In the genomic region with DNA sequence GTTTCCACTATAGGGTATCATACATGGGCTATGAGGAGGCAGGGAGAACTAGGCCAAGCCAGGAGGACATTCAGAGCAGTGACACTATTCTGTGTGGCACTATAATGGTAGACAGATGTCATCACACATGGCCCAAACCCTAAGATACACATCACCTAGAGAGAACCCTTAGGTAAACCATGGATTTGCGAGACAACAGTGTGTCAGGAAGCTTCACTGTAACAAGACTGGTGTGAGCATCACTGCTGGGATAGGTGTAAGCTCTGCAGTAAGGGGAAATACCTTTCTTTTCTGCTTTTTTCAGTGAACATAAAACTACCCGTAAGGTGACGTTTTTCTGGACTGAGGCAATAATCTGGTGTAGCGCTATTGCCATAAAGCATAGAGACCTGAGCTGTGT, we compare ENCODE assay signal across 32 mouse cellular contexts. TPM values are rescaled to one million over a fixed set of nuclear protein-coding genes. Genes with fewer than 3 reads are reported as not detected.
"Had no signal": no experiment of that assay in that cellular context is flagged by ENCODE, and none has a peak within 500 bp of the region (broad histone marks: within the 10 kb centered on the region; RNA-seq: fewer than 3 reads in every experiment).

No protein-coding gene starts in this region.

- H3K4me1 ChIP-seq: limb, embryonic 12.5 days; limb, embryonic 13.5 days; limb, embryonic 15.5 days; liver, embryonic 12.5 days; liver, embryonic 13.5 days; liver, embryonic 15.5 days; lung, embryonic 15.5 days; midbrain, embryonic 12.5 days; neural tube, embryonic 12.5 days had no signal

- H3K4me3 ChIP-seq: limb, embryonic 12.5 days; limb, embryonic 13.5 days; limb, embryonic 15.5 days; liver, embryonic 12.5 days; liver, embryonic 13.5 days; liver, embryonic 15.5 days; lung, embryonic 15.5 days; megakaryocyte, embryonic 14.5 days; midbrain, embryonic 10.5 days; midbrain, embryonic 12.5 days; midbrain, embryonic 13.5 days; midbrain, embryonic 15.5 days; myocyte; neural tube, embryonic 12.5 days had no signal

- H3K27ac ChIP-seq: limb, embryonic 12.5 days; limb, embryonic 13.5 days; limb, embryonic 15.5 days; liver, embryonic 12.5 days; liver, embryonic 13.5 days; liver, embryonic 14.5 days; liver, embryonic 15.5 days; lung, embryonic 15.5 days; macrophage; midbrain, embryonic 10.5 days; midbrain, embryonic 12.5 days; midbrain, embryonic 13.5 days; midbrain, embryonic 15.5 days; neural tube, embryonic 12.5 days had no signal

- H3K9ac ChIP-seq: limb, embryonic 12.5 days; limb, embryonic 13.5 days; limb, embryonic 15.5 days; liver, embryonic 12.5 days; liver, embryonic 13.5 days; liver, embryonic 14.5 days; liver, embryonic 15.5 days; liver, postnatal 0 days; lung, embryonic 14.5 days; lung, embryonic 15.5 days; midbrain, embryonic 12.5 days; midbrain, embryonic 13.5 days; midbrain, embryonic 15.5 days; neural tube, embryonic 12.5 days had no signal

- ATAC-seq: liver, embryonic 12.5 days; liver, postnatal 0 days; lung, postnatal 0 days; midbrain, embryonic 13.5 days; midbrain, embryonic 15.5 days; midbrain, embryonic 16.5 days had no signal

- H3K4me2 ChIP-seq: limb, embryonic 12.5 days; limb, embryonic 13.5 days; limb, embryonic 15.5 days; liver, embryonic 11.5 days; liver, embryonic 12.5 days; liver, embryonic 13.5 days; liver, embryonic 15.5 days; lung, embryonic 14.5 days; lung, embryonic 15.5 days; midbrain, embryonic 11.5 days; midbrain, embryonic 12.5 days; midbrain, embryonic 13.5 days; midbrain, embryonic 15.5 days; neural tube, embryonic 12.5 days had no signal

- H3K9me3 ChIP-seq: limb, embryonic 12.5 days; limb, embryonic 13.5 days; limb, embryonic 15.5 days; liver, embryonic 12.5 days; liver, embryonic 13.5 days; liver, embryonic 15.5 days; lung, embryonic 15.5 days; megakaryocyte, embryonic 14.5 days; midbrain, embryonic 10.5 days; midbrain, embryonic 12.5 days; midbrain, embryonic 13.5 days; midbrain, embryonic 15.5 days; neural tube, embryonic 12.5 days had no signal

- H3K36me3 ChIP-seq: limb, embryonic 12.5 days; limb, embryonic 13.5 days; limb, embryonic 15.5 days; liver, embryonic 12.5 days; liver, embryonic 13.5 days; liver, embryonic 15.5 days; lung, embryonic 15.5 days; midbrain, embryonic 10.5 days; midbrain, embryonic 12.5 days; midbrain, embryonic 13.5 days; midbrain, embryonic 15.5 days; neural tube, embryonic 12.5 days had no signal

- H3K27me3 ChIP-seq: limb, embryonic 13.5 days; limb, embryonic 15.5 days; liver, embryonic 13.5 days; liver, embryonic 15.5 days; lung, embryonic 15.5 days; midbrain, embryonic 13.5 days; midbrain, embryonic 15.5 days; neural tube, embryonic 12.5 days had no signal

RNA-seq across cellular contexts. Expression of a gene that starts 33.5 kb away (rescaled TPM):
- total RNA-seq: liver, adult 2 months; megakaryocyte, adult 5-6 weeks; megakaryocyte-erythroid progenitor cell, adult 5-6 weeks; monocyte, adult 5-6 weeks had no signal
- polyA plus RNA-seq: limb, embryonic 11.5 days; limb, embryonic 12.5 days; limb, embryonic 15.5 days; liver, adult 2 months; liver, embryonic 11.5 days; liver, embryonic 12.5 days; liver, embryonic 13.5 days; liver, embryonic 15.5 days; liver, embryonic 16.5 days; liver, postnatal 0 days; lung, adult 2 months; lung, embryonic 14.5 days; lung, embryonic 15.5 days; lung, embryonic 16.5 days; lung, postnatal 0 days; macrophage; midbrain, embryonic 10.5 days; midbrain, embryonic 11.5 days; midbrain, embryonic 12.5 days; midbrain, embryonic 14.5 days; myocyte; neural tube, embryonic 11.5 days; neural tube, embryonic 12.5 days had no signal

RNA-seq across cellular contexts. Expression of a gene that starts 54.8 kb away (rescaled TPM):
- total RNA-seq: monocyte, adult 5-6 weeks had no signal
- polyA plus RNA-seq: macrophage had no signal
